Mouse (Mus musculus): ENCODE results near the gene Aqp3. TPM values are rescaled to one million over a fixed set of nuclear protein-coding genes. Genes with fewer than 3 reads are reported as not detected.

The Aqp3 gene
- polyA plus RNA-seq (2017; shearing (Covaris generic)), result 10 to 100 TPM; 22.7 to 27.5 TPM

DNA sequence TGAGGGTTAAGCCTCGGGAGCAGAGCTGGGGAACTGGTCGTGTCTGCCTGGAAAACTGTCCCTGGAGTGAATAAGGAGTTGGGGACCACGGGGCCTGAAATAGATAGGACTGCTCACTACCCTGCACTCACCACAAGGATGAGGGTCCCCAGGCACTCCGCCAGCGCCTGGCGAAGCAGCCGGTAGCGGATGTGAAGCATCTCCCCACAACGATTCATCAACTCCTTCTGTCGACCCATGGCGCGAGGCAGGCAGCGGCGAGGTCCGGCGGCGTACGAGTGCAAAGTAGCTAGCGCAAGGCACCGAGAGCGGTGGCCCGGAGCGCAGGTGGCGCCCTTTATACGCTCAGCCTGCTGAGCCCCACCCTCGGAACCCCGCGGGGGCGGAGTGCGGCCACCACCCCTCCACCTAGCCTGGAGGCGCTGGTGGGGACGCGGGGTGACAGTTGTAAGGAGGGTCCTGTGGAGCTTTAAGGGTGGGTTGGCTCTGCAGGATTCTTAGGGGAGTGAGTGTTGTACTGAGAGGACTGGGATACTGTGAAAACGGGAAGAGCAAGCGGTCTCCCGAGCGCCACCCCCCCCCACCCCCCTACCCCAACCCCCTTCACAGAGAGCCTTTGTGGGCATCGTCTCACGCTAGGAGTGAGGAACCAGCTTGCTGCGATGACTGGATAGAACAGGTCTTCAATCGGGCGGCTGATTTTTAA, at the start of gene Aqp3:
Aqp3 (minus strand) TSS at position 313 of the 706 bp plus-strand sequence.
- peak; percentile 57 for ATAC-seq

DNA sequence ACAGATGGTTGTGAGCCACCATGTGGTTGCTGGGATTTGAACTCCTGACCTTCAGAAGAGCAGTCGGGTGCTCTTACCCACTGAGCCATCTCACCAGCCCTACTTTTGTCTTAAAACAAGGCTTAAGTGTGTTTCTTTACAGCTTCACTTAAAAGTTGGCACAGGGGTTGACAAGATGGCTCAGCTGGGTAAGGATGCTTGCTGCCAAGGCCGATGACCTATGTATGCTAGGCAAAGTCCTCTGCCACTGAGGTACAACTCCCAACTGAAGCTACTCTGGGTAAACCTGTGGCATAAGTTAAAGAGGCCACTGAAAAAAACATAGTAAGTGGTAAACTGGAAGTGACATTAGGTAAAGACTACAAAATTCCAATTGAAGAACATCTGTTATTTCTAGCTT, 44.6 kb upstream of the Aqp3 start:
- no peak for ATAC-seq

DNA sequence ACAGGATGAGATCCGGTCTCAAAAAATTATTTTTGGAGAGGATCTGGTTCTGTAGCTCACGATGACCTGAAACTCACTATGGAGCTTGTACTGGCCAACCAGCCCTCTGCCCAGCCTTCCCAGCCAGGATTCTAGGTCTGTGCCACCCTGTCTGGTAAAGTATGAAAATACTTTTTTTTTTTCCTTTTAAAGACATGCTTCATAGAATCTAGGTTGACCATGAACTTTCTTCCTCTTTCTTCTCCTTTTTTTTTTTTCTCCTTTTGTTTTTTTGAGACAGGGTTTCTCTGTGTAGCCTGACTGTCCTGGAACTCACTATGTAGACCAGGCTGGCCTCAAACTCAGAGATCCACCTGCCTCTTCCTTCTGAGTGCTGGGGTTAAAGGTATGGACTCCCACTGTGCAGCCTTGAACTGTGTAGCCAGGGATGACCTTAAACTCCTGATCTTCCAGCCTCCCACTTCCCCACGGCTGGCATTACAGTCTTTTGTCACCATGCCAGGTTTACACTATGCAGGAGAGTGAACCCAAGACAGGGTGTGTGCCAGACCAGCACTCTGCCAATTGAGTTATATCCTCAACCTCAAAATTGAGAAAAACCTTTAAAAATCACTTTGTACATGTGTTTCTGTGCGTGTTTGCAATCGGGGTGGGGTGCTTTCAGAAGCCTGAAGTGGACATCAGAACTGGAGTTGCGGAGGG, 42.3 kb upstream of the Aqp3 start:
- ATAC-seq, result no peak

DNA sequence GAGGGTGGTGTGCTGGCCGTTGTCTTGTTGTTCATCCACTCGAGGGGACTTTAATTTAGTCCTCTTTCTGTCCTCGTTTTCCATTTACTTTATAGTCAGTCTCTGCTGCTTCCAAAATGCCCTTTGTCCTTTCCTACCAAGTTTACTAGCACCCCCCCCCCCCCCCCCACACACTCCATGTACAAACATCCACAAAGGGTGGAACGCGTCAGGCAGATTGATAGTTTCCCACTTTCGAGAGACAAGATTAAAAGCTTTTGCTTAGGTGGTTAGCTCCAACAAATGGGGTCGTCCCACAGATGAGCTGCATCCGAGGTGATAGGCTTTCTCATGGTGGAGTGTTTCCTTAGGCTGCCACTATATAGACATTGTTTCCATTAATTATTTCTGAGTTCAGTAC, 38.8 kb upstream of the Aqp3 start:
- ATAC-seq, result no peak

DNA sequence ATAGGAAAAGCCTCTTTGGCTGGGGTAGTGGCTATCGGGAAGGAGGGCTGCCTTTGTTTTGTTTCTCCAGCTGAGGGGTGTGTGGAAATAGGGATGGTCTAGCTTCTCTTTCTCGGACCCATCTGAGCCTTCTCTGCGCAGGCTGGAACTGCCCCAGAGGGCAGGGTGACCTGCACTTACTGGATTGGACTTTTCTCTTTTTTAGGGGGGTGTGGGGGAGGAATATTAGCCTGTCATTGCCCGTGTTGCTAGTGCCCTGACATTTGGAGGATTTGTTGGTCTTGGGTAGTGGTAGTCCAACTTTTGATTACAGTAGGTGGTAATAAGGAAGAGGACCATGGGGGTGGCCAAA, 38.4 kb upstream of the Aqp3 start:
- ATAC-seq, result no peak

DNA sequence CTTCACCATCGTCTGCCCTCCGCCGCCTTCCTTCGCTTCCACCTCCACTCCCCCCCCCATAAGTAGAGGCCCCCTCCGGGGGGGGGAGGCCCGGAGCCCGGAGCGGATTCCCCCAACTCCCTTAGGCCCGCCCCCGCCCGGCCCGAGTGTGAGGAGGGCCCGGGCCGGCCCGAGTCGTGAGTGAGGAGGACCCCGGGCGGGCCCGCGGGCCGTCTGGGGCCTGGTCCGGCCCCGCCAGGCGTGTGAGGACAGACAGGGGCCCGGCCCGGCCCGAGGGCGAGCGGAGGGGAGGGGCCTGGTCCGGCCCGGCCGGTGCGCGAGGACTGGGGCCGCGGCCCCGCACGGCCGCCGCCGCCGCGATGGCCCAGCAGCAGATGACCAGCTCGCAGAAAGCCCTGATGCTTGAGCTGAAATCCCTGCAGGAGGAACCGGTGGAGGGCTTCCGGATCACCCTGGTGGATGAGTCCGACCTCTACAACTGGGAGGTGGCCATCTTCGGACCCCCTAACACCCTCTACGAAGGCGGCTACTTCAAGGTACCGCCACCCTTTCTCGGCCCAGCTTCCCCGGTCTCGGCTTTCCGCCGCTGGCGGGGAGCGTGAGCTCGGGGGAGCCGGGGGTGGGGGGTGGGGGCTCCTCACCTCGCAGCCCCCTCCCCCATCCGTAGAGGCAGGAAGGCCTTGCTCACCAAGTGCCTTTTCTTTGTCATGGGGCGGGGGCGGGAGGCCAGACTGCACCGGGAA, 37.9 kb upstream of the Aqp3 start, which contains the start of gene Ube2r2:
Ube2r2 (plus strand) TSS at position 33 of the 743 bp plus-strand sequence.
- peak; percentile 44 for ATAC-seq

DNA sequence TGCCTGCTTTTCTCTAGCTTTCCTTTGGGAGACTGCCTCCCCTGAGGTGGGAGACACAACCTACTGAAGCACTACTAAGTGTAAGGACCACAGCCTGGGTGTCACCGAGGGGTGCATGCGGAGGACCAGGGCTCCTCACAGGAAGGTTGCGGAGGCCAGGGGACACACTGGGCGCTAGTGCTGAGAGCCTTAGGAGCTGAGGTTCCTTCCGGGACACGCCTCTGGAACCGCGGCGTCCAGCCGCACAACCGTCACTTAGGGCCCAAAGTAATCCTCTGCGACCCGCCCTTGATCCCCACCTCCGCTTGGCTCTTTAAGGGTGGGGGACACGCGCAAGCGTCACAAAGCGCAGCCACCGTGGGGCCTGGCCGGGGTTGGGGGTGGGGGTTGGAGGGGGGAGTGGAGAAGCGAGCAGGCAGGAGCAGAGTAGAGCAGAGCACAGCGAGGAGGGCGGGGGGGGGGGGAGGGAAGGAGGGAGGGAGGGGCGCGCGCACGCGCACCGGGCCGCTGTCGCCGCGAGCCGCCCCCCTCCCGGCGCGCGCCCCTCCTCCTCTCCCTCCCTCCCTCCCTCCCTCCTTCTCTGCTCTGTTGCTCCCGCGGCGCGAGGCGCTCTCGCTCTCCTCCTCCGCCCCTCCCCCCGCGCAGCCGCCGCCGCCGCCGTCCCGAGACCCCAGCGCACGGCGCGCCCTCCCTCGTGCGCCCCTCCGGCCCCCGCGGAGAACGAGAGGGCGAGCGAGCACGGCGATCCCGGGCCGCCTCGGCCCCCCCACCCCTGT, 37.1 kb upstream of the Aqp3 start:
- ATAC-seq, result peak; percentile 60

DNA sequence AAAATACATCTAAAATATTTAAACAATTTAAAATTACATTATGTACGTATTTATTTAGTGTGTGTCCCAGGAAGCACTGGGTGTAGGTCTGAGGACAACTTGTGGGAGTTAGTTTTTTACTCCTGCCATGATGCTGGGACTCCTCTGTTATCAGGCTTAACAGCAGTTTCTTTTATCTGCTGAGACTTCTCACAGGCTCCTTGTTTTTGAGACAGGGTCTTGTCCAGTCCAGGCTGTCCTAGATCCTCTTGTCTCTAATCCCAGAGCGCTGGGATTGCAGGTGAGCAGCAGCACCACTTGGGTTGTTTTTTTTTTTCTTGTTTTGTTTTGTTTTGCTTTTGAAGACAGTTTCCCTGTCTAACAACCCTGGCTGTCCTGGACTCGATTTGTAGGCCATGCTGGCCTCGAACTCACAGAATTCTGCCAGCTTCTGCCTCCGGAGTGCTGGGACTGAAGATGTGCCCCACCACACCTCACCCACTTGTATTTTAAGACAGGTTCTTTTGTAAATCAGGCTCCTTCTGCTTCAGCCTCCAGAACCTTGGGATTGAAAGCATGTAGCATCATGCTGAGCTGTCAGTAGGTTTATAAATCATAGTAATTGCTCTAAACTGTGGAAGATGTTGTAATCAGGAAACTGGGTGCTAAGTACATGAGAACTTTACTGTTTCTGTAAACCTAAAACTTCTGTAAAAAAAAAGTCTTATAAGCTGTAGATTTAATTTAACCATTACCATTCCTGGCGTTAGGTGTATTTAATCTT, 35.7 kb upstream of the Aqp3 start:
- ATAC-seq, result no peak

DNA sequence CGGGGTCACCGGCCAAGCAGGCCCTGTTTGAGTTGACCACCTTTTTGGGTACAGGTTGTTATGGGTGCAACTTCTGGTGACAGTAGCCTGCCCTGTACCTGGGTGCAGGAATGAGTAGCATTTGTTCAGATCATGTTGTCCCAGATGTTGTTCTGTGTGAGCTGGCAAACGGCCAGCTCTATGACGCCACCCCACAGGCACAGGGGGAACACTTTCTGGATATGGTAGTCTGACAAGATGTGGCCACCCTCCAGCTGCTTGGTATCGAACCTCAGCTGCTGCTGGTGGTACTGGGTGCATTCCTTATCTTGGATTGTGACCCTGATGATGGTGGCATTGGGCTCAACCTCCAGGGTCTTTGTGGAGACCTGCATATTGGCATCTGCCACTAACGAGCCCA, 34.5 kb upstream of the Aqp3 start:
- no peak for ATAC-seq

DNA sequence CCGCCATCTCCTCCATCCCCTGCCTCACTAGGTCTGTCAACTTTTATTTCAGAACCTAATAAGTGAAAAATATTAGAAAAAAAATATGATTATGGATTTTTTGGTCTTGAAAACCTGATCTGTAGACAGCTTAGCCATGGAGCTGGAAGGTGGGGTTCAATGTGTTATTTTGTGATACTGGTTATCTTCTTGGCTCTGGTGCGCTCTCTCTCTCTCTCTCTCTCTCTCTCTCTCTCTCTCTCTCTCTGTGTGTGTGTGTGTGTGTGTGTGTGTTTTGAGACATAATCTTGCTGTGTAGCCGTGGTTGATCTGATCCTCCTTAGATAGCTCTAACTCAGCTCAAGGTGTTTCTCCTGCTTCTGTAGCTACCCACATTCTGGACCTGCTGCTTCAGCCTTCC, 31.9 kb upstream of the Aqp3 start:
- ATAC-seq, result no peak

DNA sequence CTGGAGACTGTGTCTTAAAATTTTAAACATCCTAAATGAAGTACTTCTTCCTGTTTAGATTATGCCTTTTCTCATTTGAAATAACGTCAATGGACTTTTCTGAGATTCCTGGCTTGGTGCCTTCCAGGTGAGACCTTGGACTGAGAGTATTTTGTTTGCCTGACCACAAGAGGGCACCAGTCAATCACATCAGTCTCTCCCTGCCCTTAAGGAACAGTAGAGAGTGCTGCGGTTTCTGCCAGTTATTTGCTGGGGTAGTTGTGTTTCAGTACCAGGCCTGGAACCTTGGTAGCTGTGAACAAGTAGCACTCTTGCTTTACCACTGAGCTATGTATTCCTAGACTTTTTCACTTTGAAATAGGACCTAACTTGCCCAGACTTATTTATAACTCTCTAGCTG, 31.4 kb upstream of the Aqp3 start:
- peak; percentile 86 for ATAC-seq

DNA sequence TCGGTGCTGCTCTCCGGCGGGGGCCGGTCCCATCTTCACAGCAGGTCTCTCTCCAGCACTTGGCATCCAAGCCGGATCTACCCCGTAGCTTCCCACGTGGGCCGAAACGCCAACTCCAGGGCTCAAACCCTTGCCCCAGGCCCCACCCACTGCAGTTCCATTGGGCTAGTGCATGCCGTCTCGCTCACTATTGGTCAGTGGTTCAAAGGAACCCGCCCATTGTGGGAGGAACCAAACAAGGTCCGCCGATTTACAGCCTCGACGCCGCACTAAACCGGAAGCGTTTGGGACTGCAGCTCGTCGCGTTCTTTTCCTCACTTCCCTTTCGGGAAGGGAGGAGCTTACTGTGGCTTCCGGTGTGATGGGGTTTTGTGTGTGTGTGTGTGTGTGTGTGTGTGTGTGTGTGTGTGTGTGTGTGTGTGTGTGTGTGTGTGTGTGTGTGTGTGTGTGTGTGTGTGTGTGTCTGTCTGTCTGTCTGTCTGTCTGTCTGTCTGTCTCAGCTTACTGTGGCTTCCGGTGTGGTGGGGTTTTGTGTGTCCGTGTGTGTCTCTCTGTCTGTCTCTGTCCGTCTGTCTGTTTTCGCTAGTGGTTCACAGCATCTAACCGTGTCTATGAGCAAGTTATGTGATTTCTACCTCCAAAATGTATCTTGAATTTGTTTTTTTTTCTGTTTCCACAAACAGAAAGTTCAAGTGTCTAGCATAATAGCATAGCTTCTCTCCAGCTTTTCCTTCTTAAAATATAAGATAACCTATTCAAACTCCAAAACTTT, 26.4 kb upstream of the Aqp3 start, which contains the start of gene Nol6:
Nol6 (minus strand) TSS at position 276 of the 772 bp plus-strand sequence.
- ATAC-seq, result peak; percentile 100

DNA sequence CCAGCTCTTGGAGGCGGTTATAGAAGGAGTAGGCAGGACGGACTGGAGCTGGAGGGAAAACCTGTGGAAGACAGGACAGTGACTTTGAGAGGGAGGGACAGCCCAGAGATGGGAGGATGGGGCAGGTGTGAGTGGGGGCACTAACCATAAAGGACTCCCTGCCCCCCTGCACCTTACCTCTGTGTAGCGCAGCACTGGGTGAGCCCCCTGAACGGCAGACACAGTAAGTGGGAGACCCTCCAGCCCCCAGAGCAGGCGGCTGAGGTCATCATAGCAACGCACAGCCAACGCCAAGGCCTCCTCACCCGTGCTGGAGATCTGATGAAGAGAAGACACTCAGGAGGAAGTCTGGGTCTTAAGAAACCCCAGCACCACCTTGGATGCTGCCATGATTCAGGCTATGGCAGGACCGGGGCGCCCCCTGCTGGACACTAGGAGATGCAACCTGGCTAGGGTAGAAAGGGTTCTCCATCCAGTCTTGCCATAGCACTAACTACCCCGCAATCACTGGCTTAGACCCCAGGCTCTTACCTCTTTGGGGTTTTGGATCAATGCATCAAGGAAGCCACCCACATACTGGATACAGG, 20.8 kb upstream of the Aqp3 start:
- ATAC-seq, result no peak

DNA sequence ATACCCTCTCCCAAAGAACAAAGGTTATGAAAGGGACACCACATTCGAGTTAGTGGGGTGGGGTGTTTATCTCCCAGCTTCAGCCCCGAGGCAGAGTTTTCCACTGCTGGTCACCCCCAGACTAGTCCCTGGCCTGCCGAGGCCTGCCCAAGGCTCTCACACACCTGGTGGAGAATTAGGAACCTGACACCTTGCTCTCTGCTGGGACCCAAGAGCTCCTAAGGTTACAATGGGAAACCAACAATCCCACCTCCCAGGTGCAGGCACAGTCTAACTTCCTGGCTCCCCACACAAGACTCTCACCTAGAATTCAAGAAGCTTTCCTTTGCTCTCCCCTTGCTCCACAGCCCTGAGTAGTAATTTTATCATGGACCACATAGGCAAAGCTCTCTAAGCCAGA, 18.8 kb upstream of the Aqp3 start:
- ATAC-seq, result no peak

DNA sequence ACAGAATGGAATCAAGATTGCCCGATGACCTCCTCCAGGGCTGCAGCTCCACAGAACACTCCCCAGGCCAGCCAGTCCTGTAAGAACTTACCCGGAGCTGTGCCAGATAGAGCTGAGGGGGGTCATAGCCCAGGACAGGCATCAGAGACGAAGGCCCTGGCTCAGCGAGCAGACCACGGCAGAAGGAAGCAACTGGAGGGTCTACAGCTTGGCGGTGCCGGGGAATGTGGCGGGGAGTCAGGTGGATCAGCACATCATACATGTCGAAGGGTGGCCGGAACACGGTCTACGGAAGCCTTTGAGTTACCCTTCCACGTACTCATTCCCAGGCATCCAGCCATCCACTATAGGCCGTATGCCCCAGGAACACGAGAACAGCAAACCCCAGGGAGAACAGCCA, 17.8 kb upstream of the Aqp3 start:
- ATAC-seq, result no peak

DNA sequence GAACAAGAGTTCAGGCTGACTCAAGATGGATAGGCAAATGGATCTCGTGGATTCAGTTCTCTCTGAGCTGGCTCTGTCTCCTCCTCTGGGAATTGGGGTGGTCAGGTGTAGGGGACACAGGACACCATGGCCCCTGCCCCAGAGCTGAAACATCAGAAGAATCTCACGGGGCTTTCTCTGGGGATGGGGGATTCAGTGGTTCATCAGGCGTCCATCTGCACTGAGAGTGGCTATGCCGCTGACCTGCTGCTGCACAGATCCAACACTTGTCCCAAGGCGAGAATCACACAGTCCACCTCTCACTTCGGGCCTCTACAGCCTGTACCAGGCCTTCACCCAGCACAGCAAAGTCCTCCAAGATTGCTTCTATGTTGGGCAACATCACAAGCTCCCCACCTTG, 17.1 kb upstream of the Aqp3 start:
- no peak for ATAC-seq

DNA sequence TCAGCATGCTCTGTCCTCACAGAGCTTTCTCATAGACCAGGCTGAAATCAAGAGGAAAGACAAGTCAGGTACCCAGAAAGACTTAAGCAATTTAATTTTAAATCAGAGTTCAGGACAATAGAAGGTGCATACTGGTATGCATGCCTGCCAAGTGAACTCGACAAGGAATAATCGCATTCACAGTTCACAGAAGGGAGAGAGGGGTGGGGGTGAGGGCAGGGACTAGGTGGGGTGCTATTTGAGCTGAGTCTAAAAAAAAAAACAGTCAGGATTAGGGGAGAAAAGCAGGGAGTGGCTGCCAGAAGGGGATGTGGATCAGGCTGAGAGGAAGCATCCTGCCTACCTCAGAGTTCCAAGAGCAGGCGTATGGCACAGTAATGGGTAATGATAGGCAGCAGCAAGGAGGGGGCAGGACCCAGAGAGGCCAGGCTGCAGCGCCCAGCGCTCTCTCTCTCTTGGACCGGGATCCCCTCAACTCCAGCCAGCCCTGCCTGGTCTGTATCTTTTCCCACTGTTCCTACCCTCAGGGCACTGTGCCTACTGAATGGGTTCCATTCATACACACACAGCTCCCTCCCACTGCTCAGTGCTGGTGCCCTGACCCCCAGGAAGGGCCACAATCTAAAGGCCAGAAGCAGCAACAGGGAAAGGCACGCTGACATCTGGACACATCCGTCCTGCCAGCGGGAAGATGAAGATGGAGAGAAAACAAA, 16.5 kb upstream of the Aqp3 start:
- no peak for ATAC-seq

DNA sequence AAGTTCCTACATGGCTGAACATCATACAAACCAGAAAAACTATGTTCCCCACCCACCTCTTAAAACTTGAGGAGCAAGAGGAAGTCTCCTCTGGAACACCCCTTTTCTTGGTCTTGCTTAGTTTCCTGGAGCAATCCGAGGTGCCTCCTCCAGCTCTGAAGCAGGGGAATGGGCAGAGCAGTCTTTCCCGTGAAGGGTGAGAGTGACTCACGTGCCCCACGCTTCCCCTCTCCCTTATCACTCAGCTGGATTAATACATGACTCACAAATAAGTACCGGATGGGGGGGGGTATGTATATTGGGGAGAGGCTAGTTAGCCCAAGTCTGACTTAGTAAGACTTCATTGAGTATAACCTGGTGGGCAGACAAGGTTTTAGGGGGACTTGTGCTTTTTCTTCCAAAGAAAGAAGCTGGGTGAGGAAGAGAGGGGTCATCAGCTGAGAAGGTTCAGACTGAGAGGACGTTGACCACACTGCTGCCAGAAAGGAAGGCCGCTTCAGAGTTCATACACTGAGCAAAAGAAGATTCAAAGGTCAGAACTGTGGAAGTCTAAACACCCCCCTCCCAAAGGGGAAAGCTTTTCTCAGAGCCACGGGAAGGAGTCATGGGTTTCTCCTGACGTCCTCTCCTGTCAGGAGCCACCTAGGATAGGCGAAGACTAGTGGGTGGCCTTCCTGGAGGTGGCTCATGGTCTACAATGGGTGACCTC, 10.9 kb upstream of the Aqp3 start:
- ATAC-seq, result no peak

DNA sequence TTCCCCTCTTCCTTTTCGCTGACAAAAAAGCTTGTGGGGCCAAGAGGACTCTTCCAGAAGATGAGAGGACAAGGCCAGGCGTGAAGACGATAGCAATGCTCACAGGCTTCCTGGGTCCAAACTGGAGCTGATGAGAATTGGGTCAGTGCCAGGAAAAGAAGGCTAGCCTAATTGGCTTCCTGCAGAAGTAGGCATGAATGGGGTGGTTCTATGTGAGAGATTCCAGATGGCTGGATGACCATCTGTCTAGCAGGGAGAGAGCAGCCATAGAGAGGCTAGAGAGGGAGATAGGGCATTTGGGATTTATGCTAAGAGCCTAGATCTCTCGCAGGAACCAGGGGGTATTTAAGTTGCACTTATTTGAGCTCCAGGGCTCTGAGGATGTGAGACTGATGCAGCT, 9.5 kb upstream of the Aqp3 start:
- ATAC-seq, result no peak

DNA sequence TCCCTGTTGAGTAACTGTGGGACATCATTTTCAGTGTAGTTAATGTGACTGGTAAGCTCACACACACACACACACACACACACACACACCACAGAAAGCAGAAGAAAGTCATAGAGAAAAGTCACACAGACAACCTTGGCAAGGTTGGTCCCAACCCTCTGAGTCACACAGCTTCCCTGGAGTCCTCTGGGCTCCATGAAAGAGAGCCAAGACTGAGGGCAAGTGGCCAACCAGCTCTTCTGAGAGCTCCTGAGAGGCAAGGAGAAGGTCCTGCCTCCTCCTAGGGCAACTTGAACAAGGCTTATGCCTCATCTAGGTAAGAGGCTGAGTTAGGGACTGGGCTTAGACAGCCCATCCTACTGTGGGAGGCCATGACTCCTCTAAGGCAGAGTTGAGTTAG, 4.9 kb upstream of the Aqp3 start:
- ATAC-seq, result no peak

Measured in activated CD4-positive, CD25-positive, alpha-beta regulatory T cell, adult 4 months (primary cell).